In the genomic region with DNA sequence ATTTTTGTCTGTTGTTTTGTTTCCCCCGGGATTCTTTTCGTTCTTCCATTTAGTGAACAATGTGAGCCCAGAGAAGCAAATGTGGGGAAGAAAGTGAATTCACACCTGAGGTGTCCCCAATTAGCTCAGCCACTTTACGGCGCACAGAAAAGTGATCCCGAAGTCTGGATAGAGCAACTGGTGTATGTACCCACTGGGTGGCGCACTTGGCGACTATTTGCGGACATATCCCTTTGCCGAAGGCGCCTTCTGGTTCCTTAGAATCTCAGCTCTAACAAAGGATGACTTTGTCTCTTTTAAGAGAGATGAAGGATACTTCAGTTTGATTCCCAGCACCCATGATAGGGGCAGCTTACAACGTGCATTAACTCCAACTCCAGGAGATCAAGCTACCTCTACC, we compare ENCODE assay signal across 18 mouse cellular contexts. TPM values are rescaled to one million over a fixed set of nuclear protein-coding genes. Genes with fewer than 3 reads are reported as not detected.
A peak's percentile ranks its signal among the peaks of the same experiment; 100 is the strongest.
DNase-seq lines count a peak whose midpoint lies in the region; ATAC-seq and TF ChIP-seq lines count a peak whose summit lies in the region.
"Had no signal": no experiment of that assay in that cellular context is flagged by ENCODE, and none has a peak within 500 bp of the region (broad histone marks: within the 10 kb centered on the region; RNA-seq: fewer than 3 reads in every experiment).

No protein-coding gene starts in this region.

- TF ChIP-seq CTCF in lung, embryonic 14.5 days (IDR thresholded peaks at IDR 0.05; ENCODE audit: low read depth), result peak; percentile 21; the same call in 1 of the 2 replicates
- TF ChIP-seq CTCF in lung, postnatal 0 days (IDR thresholded peaks at IDR 0.05), result no peak; the same call in 1 of the 2 replicates

- TF ChIP-seq EP300 in lung, postnatal 0 days (IDR thresholded peaks at IDR 0.05), result no peak

- ATAC-seq in lung, embryonic 14.5 days (ENCODE audit: insufficient read depth), result no peak
- no peak for ATAC-seq in lung, postnatal 0 days
- no peak for ATAC-seq in hindbrain, embryonic 13.5 days (ENCODE audit: low FRiP score)
- ATAC-seq: forebrain, embryonic 13.5 days; intestine, embryonic 15.5 days had no signal

- WGBS in lung, embryonic 14.5 days, result 52% methylated on average over 11 of the region's 11 CpGs
- 63% methylated on average over 11 of the region's 11 CpGs for WGBS in lung, postnatal 0 days
- 60% methylated on average over 11 of the region's 11 CpGs for WGBS in hindbrain, embryonic 13.5 days

- H3K4me3 ChIP-seq in lung, embryonic 14.5 days (ENCODE audit: low read depth, low read length), result no peak overlapping the region
- no peak overlapping the region for H3K4me3 ChIP-seq in lung, postnatal 0 days (ENCODE audit: low read depth, low read length)
- no peak overlapping the region for H3K4me3 ChIP-seq in hindbrain, embryonic 13.5 days
- H3K4me3 ChIP-seq: embryonic facial prominence, embryonic 15.5 days; forebrain, embryonic 13.5 days; intestine, embryonic 15.5 days; limb, embryonic 10.5 days; megakaryocyte, embryonic 14.5 days had no signal

- H3K36me3 ChIP-seq in lung, embryonic 14.5 days (ENCODE audit: insufficient read depth), result no peaks in the 10 kb centered on the region
- no peaks in the 10 kb centered on the region for H3K36me3 ChIP-seq in lung, postnatal 0 days (ENCODE audit: insufficient read depth, low read length)
- no peaks in the 10 kb centered on the region for H3K36me3 ChIP-seq in hindbrain, embryonic 13.5 days
- H3K36me3 ChIP-seq: embryonic facial prominence, embryonic 15.5 days; G1E; intestine, embryonic 15.5 days; limb, embryonic 10.5 days had no signal

- H3K4me1 ChIP-seq in lung, embryonic 14.5 days (ENCODE audit: insufficient read depth), result no peaks in the 10 kb centered on the region
- H3K4me1 ChIP-seq in lung, postnatal 0 days (ENCODE audit: insufficient read depth, low read depth, low read length), result no peaks in the 10 kb centered on the region
- no peaks in the 10 kb centered on the region for H3K4me1 ChIP-seq in hindbrain, embryonic 13.5 days (replicated peaks)
- H3K4me1 ChIP-seq: embryonic facial prominence, embryonic 15.5 days; forebrain, embryonic 13.5 days; intestine, embryonic 15.5 days had no signal

- H3K27ac ChIP-seq in lung, embryonic 14.5 days (ENCODE audit: low read depth), result no peak overlapping the region
- no peak overlapping the region for H3K27ac ChIP-seq in lung, postnatal 0 days (ENCODE audit: low read length)
- no peak overlapping the region for H3K27ac ChIP-seq in hindbrain, embryonic 13.5 days
- H3K27ac ChIP-seq: embryonic facial prominence, embryonic 15.5 days; forebrain, embryonic 13.5 days; intestine, embryonic 15.5 days; limb, embryonic 10.5 days had no signal

- no peak overlapping the region for H3K4me2 ChIP-seq in lung, embryonic 14.5 days
- no peak overlapping the region for H3K4me2 ChIP-seq in lung, postnatal 0 days (replicated peaks; ENCODE audit: low read depth, low read length)
- no peak overlapping the region for H3K4me2 ChIP-seq in hindbrain, embryonic 13.5 days
- H3K4me2 ChIP-seq: embryonic facial prominence, embryonic 15.5 days; forebrain, embryonic 13.5 days; intestine, embryonic 15.5 days had no signal

- H3K9ac ChIP-seq in lung, embryonic 14.5 days, result no peak overlapping the region
- no peak overlapping the region for H3K9ac ChIP-seq in lung, postnatal 0 days (replicated peaks; ENCODE audit: low read depth)
- H3K9ac ChIP-seq in hindbrain, embryonic 13.5 days, result no peak overlapping the region
- H3K9ac ChIP-seq: embryonic facial prominence, embryonic 15.5 days; forebrain, embryonic 13.5 days; intestine, embryonic 15.5 days had no signal

- H3K27me3 ChIP-seq in lung, embryonic 14.5 days (ENCODE audit: insufficient read depth, low read length), result no peaks in the 10 kb centered on the region
- no peaks in the 10 kb centered on the region for H3K27me3 ChIP-seq in lung, postnatal 0 days (replicated peaks; ENCODE audit: insufficient read depth, low read length)
- no peaks in the 10 kb centered on the region for H3K27me3 ChIP-seq in hindbrain, embryonic 13.5 days
- H3K27me3 ChIP-seq: embryonic facial prominence, embryonic 15.5 days; forebrain, embryonic 13.5 days; intestine, embryonic 15.5 days had no signal

- H3K9me3 ChIP-seq in lung, embryonic 14.5 days (ENCODE audit: low read depth, low read length), result no peaks in the 10 kb centered on the region; the same call in 1 of the 2 replicates
- H3K9me3 ChIP-seq in lung, postnatal 0 days (ENCODE audit: low read length), result no peaks in the 10 kb centered on the region
- peaks cover 16% of the 10 kb centered on the region for H3K9me3 ChIP-seq in hindbrain, embryonic 13.5 days
- H3K9me3 ChIP-seq: G1E; intestine, embryonic 15.5 days; limb, embryonic 10.5 days had no signal

- peak; percentile 13 for DNase-seq in adrenal gland, postnatal 25 days
- DNase-seq in adrenal gland, postnatal 10 days, result no peak
- peak; percentile 24 for DNase-seq in heart, postnatal 4 days
- no peak for DNase-seq in heart, adult 8-10 months (ENCODE audit: low spot score)
- no peak for DNase-seq in lung, embryonic 14.5 days
- no peak for DNase-seq in lung, postnatal 0 days (ENCODE audit: low spot score)
- peak; percentile 68 for DNase-seq in R1 (ENCODE audit: low read depth, low spot score)
- DNase-seq: gastrocnemius, postnatal 36 days; lung, adult 2 months; spleen, adult 18-20 months had no signal

RNA-seq across cellular contexts. Expression of gene Lep, which starts 32.9 kb away (rescaled TPM):
- 3.0 and 6.3 TPM in 2 replicates for total RNA-seq in adrenal gland, postnatal 25 days (2021)
- 1 to 10 TPM; 6.8 to 8.6 TPM for total RNA-seq in adrenal gland, postnatal 10 days (2021)
- total RNA-seq in heart, postnatal 4 days (2021), result under 1 TPM in 1 of 2 experiments, not detected in 1; 0.29 TPM
- 1 to 10 TPM in 2 of 4 experiments, under 1 TPM in 1, not detected in 1; 0.22 to 1.8 (median 1.4) TPM for total RNA-seq in heart, adult 8-10 months (2022)
- not detected in 2 replicates for polyA plus RNA-seq in lung, embryonic 14.5 days (2014; fragmentation: Nextera tagmentation; extraction: Ambion mirVana)
- polyA plus RNA-seq in lung, postnatal 0 days (2015; fragmentation: Nextera tagmentation; extraction: Ambion mirVana), result not detected in 2 replicates
- polyA plus RNA-seq in hindbrain, embryonic 13.5 days (2015; fragmentation: Nextera tagmentation; extraction: Ambion mirVana), result not detected in 2 replicates
- total RNA-seq: layer of hippocampus, adult 8-10 months had no signal
- polyA plus RNA-seq: embryonic facial prominence, embryonic 15.5 days; forebrain, embryonic 13.5 days; G1E; intestine, embryonic 15.5 days; limb, embryonic 10.5 days had no signal

Comparison
In these comparisons a context has a peak if more than half of its experiments do, and no peak if none do; other contexts are left out.
1. DNase-seq: peak in adrenal gland, postnatal 25 days (single experiment), heart, postnatal 4 days (single experiment) and R1 (single experiment); none in adrenal gland, postnatal 10 days (single experiment), heart, adult 8-10 months (single experiment), lung, embryonic 14.5 days (single experiment) and lung, postnatal 0 days (single experiment).